Mouse (Mus musculus): ENCODE results near the gene Dnajb4.
A peak's percentile ranks its signal among the peaks of the same experiment; 100 is the strongest.

Gene Dnajb4

DNA sequence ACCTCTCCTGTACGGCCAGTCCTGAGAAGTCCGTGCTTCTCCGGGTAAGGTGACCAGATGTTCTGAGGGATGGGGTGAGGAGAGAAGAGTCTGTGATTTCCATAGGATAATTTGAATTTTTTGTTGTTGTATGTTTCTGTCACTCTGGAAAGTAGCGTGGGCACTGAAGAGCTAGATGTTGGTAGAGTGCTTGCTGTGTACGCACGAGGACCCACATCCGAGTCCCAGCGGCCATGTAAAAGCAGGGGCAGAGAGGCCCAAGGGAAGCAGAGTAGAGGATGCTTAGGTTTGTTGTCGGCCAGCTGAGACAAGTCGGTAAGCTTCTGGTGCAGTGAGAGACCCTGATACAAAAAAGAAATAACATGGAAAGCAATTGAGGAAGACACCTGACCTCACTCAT lies 42.1 kb downstream of the Dnajb4 start:
- DNase-seq = no peak

DNA sequence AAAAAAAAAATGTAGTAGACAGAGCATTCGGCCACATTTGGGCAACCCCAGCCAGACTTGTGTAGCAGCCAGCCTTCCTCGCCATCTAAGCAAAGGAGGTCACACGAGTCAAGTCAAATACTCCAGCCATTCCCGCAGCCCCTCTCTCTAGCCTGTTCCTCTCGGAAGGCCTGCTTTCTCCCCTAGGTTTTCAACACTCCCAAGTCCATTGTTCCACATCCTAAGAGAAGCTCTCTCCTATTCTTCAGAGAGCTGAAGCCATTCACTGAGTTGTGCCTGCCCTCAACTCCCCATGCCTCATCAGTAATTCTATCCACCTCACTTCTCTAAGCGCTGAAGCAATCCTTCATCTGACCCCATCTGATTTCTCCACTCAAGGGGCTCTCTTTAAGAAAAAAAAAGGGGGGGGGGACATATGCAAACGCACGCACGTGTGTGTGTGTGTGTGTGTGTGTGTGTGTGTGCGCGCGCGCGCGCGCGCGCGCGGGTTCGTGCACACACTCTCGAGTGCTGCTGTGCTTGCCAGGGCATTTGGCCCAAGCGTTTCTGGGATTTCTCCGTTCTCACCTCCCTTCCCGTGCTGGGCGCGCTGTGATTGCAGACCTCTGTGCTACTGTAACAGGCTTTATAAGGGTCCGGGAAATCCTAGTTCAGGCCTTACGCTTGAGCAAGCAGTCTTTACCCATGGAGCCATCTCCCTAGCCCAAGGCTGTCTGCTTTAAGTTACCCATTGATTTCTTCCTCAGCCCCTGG lies 43.2 kb downstream of the Dnajb4 start:
- peak; percentile 66 for DNase-seq

DNA sequence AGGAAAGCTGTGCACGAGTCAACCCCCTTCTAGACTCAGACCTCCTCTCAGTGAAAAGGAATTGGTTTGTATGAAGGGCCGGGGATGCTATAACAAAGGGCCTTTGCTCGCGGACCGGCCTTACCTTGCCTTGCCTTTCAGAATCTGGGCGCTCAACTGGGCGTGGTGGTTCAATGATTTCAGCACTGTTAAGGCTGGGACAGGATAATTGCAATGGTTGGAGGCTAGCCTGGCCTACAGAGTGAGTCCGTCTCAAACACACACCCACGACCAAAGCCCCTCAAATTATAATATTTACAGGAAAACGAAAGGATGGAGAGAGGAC lies 44.0 kb downstream of the Dnajb4 start, which contains the start of gene Gipc2:
TSS of gene Gipc2 (minus strand) at position 132 of the 325 bp plus-strand sequence.
- DNase-seq = no peak

DNA sequence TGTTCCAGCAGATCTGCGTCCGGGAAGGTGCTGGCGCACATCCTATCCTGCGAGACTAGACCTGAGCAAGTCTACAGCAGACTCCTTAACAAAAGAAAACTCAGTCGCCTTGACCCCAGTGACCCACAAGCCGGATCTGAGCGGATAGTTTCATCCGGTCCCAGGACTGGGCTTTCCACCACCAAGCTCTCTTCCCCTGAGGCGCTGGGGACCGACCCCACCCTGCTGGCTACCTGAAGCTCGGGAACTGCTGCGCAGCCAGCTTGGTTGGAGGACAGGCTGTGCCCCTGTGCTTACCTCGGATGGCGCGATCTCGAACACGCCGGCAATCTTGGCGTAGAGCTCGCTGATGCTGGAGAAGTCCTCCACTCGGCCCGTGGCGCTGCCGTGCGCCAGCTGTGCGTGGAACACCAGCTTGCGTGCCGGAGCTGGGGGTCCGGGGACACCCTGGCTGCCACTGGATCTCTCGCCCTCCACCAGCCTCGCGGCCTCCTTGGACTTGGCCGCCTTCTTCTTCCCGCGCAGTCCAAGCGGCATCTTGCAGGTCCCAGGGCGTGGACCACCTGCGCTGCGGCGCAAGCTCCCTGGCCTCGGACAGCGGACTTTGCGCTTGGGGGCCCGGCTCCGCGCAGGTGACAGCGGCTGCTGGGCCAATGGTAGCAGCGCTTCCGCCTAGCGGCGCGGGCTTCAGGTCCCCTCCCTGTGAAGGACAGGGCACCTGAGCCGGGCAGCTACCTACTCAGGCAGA lies 44.6 kb downstream of the Dnajb4 start:
- peak; percentile 57 for DNase-seq

DNA sequence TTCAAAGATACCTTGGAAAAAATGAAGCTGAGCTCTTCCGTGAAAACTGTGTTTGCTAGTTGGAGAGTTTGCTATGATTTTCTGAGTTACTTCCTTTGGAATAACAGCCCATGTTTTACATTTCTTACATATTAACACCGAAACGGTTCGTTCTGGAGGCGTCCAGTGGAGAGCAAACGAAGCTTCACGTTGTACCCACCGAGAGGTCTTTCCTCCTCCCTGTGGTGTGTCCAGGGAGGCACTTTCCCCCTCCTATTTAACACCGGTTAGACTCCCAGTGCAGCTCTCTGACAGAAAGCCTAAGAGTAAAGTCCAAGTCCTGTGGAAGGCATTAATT lies 45.1 kb downstream of the Dnajb4 start:
- DNase-seq = no peak

DNA sequence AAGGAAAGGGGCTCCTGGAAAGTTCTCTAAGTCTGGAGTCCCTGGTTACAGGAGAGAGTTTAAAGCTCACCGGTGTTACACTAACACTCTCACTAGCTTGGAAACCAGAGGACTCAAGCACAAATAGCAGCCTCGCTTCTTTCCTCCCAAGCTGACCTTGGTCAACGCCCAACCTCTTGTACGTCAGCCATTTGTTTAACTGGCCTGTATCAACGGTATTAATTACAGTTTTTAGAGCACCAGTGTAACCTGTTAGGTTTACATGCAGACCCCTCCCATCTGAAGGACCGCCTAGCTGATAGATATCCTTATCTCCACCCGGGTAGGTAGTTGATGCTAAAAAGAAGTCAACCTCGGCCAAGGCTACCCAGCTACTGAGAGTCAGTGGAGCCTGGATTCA lies 46.8 kb downstream of the Dnajb4 start:
- no peak for DNase-seq

DNA sequence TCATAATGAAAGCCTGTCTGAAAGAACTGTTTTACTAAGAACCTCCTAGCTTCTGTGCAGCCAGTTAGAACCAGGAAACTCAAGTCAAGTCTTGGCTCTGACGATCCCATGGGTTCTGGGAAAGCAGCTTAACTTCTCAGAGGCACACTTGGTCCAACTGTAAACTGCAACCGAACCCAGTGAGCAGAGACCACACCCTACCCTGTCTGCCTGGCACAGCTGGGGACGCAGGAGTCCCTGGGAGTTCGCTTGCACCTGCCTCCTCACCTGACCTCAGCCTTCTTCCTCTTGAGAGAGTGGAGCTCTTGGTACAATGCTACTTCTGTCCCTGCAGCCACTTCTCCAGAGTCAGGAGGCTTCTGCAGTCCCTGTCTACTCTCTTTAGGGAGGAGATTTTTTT lies 49.5 kb downstream of the Dnajb4 start:
- DNase-seq = no peak

DNA sequence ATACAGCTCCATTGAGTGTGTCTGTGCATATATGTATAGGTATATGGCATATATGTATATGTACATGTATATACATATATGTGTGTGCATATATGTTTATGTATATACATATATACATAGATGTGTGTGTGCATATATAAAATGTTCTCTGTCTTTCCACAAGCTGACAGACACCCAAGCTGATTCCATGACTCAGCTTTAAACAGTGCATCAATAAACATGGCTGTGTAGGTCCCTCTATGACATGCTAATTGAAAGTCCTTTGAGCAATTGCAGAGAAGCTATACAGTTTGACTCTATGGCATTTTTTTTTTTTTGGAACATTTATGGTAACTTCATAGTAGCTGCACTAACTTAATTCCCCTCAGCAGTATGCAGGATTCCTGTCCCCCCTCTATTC lies 50.8 kb downstream of the Dnajb4 start:
- no peak for DNase-seq

DNA sequence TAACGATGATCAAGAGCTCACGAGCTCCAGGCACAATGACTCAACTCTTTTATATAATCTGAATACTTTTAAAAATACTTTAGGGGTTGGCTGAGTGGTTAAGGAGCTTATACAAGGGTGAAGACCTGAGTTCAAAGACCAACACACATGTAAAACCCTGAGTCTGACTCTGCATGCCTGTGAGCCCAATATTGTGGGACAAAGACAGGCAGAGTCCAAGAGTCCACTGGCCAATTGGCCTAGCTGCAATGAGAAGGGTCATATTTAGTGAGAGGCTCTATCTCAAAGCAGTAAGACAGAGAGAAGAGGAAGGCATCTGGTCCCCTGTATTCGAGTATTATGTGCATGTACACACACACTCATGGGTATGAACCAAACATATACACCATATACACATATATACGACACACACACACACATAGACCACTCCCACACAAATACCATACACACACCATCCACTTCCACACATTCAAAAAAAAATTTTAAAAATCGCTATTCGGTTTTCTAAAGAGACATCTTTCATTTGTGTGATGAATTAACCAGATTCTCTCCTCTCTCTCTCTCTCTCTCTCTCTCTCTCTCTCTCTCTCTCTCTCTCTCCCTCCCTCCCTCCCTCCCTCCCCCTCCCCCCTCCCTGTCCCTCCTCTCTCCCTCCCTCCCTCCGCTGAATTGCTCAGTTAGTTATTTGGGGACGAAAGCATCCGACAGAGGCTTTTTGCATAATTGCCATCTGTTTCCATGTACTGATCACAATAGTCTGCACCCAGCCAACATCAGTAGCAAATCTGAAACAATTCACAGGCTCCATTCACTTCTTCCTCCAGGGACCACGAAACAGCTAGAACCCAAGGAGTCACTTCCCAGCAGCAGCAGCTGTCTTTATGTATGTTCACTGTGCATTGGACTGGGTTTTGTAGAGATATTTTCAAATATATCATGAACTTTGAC lies 51.5 kb downstream of the Dnajb4 start:
- DNase-seq = no peak

DNA sequence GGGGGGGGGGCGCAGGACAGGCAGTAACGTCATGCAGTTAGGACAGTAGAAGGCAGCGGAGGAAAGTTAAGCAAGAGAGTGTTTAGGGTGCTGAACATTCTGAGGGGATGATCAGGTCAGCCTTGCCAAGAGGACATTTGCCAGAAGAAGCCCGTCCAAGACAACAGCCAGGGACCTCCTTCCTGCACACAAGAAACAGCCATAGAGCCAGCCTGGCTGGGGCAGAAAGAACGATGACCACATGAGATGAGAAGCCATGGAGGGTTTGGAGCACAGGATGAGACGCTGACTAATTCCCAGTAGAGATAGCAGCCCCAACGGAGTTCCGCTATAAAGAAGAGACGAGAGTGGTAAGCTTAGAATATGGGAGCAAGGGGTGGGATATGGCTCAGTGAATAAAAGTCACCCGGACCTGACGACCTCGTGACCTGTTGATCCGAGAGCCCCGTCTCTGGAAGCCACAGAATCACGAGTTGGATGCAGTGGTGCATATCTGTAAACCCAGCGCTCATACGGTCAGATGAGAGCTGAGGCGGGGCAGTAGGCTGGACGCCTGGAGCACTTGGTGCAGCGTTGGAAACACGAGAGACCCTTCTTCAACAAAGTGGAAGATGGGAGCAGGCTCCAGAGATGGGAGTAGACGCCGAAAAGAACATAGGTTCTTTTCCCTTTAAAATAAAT lies 53.1 kb downstream of the Dnajb4 start:
- DNase-seq = no peak

DNA sequence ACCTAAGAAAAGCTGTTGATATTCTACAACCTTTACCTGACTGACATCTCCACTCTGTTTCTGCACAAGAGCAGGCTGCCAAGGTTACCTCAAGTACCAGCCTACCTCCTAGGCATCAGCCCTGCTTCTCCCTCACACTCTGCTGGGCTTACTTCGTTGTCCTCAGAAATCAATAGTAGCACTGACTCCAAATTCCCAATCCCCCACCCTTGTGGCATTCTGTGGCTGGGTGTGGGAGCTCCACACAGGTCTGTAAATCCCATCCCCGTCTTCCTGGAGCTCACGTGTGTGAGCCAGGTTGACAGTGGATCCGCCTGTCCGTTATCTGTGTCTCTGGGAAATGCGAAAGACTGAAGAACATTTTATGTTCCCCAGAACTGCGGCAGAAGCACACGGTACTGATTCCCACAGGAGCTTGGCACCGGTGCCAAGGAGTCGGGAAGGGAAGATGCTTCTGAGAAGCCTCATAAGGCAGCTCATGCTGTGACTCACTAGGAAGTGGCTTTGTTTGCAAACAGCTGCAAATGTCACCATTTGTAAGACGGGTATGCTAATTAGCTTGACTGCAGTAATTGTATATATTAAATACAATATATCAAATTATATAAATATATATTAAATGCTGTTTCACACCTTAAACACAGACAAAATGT lies 54.7 kb downstream of the Dnajb4 start:
- no peak for DNase-seq

DNA sequence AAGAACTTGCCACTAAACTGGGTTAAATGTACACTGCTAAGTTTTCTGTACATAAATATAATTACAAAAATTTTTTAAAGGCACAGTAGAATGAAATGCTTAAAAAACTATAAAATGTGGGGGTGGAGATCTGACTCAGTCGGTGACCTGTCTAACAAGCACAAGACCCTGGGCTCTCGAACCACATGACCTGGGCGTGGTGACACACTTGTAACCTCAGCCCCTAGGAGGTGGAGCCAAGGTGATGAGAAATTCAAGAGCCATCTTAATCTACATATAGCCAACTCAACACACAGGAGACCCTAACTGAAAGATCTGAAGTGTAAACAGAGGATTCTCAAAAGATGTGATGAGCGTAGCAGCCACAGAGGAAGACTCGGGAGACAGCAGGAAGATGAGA lies 56.0 kb downstream of the Dnajb4 start:
- no peak for DNase-seq

DNA sequence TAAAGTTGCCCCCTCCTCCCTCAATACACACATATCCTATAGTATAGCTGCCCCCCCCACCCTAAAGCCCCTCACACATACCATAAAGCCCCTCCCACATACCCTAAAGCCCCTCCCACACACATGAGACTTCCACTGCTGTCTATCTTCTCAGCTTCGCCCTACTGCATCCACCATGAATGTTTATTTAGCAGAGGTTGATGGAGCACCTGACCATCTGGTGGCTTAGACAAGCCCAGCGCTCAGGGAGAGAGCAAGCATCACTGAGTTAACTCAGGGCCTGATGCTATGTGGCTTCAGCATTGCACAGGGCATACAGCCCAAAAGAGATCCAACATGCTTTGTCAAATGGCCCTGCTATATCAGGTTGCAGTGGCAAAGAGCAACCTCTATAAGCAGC lies 57.0 kb downstream of the Dnajb4 start:
- DNase-seq = no peak

DNA sequence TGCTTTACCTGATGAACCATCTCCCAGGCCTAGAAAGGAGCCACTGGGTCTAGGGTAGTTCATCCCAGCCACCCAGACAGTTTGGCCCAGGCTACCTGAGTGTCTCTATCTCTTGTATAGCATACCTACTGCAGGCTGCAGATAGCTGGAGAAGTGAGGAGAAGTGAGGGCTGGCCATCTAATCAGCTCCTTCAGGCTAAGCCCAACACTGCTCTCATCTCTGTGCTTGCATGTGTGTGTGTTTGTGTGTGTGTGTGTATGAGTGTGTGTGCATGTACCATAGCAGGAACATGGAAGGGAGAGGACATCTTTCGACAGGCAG lies 57.7 kb downstream of the Dnajb4 start:
- DNase-seq = no peak

DNA sequence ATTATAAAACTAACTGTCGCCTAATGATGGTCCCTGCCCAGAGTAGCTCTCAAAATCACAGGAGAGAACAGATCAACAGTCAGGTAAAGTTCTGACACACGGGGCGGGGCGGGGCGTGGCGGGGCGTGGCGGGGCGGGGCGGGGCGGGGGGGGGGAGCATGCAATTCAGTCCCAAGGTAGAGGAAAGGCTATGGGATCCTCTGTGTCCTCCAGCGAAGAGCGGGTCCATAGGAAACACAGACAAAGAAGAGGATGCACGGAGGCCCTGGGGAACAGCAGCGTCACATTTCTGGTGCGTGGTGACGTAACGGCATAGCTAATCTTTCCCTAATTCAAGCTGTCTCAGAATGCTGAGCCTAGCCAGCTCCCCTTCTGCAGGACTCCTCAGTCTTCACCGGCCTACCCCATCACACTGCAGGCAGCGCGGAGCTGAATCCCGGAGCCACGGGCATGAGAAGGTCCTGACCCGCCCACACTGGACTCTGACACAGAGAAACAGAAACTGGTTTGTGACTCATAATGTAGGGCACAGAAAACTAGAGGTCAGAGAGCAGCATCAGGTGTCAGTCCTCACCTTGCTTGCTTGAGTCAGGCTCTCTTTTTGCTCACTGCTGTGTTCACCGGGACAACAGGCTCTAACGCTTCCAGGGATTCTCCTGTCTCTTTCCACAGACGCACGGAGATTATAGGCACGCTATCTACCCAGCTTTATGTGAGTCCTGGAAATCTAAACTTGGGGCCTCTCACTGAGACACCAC lies 58.2 kb downstream of the Dnajb4 start:
- no peak for DNase-seq

DNA sequence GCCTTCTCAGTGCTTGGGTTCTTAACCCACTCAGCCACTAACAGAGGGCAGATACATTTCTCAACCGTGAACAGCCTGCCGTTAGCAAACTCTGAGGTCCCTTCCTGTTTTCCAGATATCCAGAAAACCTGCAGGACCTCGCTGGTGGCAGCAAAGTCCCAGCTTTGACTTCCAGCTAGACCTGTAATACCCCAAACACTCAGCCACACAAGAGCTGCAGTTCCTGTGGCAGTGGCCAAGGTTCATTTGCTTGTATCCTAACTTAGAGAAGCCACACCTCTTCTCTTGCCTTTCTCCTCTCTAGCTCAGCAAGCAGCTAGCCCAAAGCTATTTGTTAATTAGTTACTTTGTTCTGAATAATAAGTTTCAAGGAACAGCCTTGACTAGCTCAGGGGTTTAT lies 60.2 kb downstream of the Dnajb4 start:
- DNase-seq = no peak

DNA sequence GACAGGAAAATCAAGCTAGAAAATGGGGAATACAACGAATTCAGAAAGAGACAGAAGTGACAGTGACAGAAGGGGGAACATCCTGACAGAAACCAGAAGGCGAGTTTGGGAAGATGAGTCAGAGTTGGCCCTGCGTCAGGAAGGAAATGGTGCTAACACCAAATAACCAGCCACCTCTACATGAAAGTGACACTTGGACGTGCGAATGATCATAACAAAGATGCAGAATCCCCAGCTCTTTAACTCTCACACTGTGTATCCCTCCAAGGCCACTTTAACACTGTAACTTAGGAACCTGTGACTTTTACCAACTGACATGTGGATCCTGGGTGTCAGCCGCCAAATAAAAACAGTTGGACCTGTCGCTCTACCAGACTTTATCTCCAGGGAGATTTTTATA lies 60.7 kb downstream of the Dnajb4 start:
- no peak for DNase-seq

DNA sequence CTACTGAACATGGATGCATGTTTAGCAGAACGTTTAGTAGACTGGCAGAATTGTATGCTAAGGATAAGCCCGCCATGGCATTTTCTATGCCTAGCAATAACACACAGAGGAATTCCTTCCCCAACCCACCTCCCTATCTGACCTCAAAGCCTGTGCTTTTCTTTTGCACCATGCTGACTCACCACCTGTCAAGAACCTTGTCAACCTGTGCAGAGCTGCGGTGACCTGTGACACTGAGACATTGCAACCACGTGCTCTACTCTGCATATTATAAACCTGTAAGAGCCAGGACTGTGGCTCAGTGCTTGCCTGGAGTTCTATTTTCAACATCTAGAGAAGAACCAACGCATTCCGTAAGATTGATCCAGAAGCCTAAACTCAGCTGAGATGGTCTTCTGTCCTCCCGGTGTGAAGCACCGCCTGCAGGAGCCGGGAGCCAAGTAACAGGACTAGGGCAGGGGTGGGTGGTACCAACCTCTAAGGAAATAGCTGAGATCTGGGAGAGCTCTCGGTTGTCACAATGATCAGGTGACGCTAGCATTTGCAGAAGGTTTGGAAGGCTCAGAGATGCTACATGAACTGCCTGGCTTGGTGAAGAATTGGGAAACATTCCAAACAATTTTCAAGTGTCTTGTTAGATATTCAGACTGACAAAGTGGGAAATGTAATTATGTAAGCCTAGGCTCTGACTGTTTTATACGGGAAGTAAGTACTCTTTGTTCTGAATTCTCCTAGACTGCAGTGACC lies 62.8 kb downstream of the Dnajb4 start:
- no peak for DNase-seq

DNA sequence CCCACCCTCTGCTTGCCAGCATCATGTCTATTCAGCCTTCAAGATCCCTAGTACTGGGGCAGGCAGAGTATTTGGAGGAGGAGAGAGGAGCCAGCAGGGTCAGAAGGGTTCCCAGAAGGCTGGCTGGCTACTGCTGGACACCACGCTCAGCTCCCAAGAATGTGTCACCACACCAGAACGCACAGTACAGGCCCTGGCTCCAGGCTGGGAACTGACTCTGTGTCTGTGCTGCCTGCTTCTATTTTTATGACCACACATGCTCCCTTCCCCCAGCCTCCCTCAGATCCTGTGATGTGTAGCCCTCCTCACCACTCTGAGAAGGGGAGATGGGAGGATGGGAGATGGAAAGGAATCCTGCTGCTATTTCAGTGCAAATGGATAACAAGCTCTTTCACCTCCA lies 64.9 kb downstream of the Dnajb4 start:
- no peak for DNase-seq

DNA sequence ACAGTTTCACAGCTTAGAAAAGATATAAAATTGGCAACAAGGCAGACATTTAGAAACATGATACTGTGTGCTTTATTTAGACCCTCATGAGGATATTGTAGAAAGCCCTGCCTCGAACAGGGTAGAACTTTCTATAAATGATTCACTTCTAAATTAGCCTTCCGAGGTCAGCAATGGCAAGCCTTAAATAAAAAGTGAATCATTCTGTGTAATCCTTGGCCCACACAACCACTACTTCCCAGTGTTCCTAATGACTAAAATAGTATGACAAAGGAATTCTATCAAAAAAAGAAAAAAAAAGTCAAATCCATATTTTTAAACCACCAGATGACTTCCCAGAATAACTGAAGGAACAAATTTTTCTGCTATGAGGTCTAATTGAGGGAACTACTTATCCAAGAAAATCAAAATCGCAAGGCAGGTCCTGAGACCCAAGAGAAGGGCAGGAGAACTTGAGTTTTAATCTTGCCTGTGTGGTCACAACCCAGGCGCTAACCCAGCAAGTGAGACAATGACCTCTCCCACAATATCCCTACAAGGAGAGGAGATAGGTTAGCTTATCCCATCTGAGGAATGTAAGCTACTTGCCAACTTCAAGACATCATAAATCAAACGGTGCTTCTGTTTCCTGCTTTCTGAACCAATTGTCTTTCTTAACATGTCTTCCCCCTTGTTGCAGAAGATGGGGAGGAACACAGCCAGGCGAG lies 67.0 kb downstream of the Dnajb4 start:
- no peak for DNase-seq

DNA sequence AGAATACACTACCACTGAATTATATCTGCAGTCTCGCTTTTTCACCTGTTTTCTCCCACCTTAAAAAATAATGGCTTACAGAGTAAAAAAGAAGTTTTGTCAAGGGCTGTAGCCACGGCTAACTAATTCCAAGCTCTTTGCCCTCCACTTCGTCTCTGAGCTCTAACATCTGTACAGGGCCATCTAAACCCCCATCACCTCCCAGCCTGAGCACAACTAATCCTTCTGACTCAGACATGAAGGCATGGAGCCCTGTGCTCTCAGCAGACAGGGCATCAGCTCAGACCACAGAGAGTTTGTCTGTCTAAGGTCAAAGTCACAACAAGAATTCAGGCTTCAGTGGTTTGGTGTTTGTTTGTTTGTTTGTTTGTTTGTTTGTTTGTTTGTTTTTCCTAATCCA lies 68.0 kb downstream of the Dnajb4 start:
- no peak for DNase-seq

Measured in retina, postnatal 1 day (tissue).